Mouse (Mus musculus) MEL (cell line): ENCODE data around the gene Inpp4b.

Experiments used
- CHD1 ChIP-seq: IDR thresholded peaks from 2 replicates; pipeline ENCODE4 v1.6.1; 2012; ENCODE audit warnings: low read depth, mild to moderate bottlenecking, inconsistent platforms, low read length, improper control_type of control experiment
- CHD2 ChIP-seq: IDR thresholded peaks from 2 replicates; pipeline ENCODE4 v1.6.1; 2011; ENCODE audit warnings: low read length, improper control_type of control experiment
- CTCF ChIP-seq, 3 experiments: IDR thresholded peaks in 2 of 3; conservative IDR thresholded peaks in 1 of 3; 2 replicates each; pipeline ENCODE4 v1.5.1; 2011 to 2012; ENCODE audit warnings: low read length in 3 of 3, low read depth in 2 of 3, mild to moderate bottlenecking in 2 of 3, improper control_type of control experiment in 1 of 3, inconsistent platforms in 1 of 3, mixed read lengths in 1 of 3, moderate library complexity in 1 of 3; ENCODE audit not compliant: control insufficient read depth in 1 of 3, insufficient read depth in 1 of 3, poor library complexity in 1 of 3, severe bottlenecking in 1 of 3
- E2F4 ChIP-seq: IDR thresholded peaks from 2 replicates; pipeline ENCODE4 v1.6.1; 2011; ENCODE audit warnings: low read depth, low read length, improper control_type of control experiment, borderline replicate concordance
- GABPA ChIP-seq: IDR thresholded peaks from 2 replicates; pipeline ENCODE4 v1.6.1; 2012; ENCODE audit warnings: low read depth, mild to moderate bottlenecking, inconsistent platforms, low read length, improper control_type of control experiment, moderate library complexity
- GATA1 ChIP-seq: IDR thresholded peaks from 2 replicates; pipeline ENCODE4 v1.6.1; 2011; ENCODE audit warnings: low read depth, low read length, improper control_type of control experiment
- HCFC1 ChIP-seq: IDR thresholded peaks from 2 replicates; pipeline ENCODE4 v1.6.1; 2012; ENCODE audit warnings: low read depth, mild to moderate bottlenecking, inconsistent platforms, low read length, improper control_type of control experiment, moderate library complexity
- NELFE ChIP-seq: IDR thresholded peaks from 2 replicates; pipeline ENCODE4 v1.6.1; 2011; ENCODE audit warnings: low read depth, low read length, improper control_type of control experiment
- POLR2A ChIP-seq, 2 experiments: IDR thresholded peaks; 2 replicates each; pipeline ENCODE4 v1.6.1; 2011 to 2012; ENCODE audit warnings: low read length in 2 of 2, mild to moderate bottlenecking in 2 of 2, control low read depth in 1 of 2, improper control_type of control experiment in 1 of 2, low read depth in 1 of 2, moderate library complexity in 1 of 2; ENCODE audit not compliant: control insufficient read depth in 1 of 2, insufficient read depth in 1 of 2, poor library complexity in 1 of 2
- RAD21 ChIP-seq: IDR thresholded peaks from 2 replicates; pipeline ENCODE4 v1.6.1; 2011; ENCODE audit warnings: mild to moderate bottlenecking, low read depth, low read length, improper control_type of control experiment
- RCOR1 ChIP-seq: IDR thresholded peaks from 2 replicates; pipeline ENCODE4 v1.6.1; 2012; ENCODE audit warnings: low read depth, mild to moderate bottlenecking, inconsistent platforms, low read length, improper control_type of control experiment
- SIN3A ChIP-seq: IDR thresholded peaks from 2 replicates; pipeline ENCODE4 v1.6.1; 2012; ENCODE audit warnings: low read length, improper control_type of control experiment, inconsistent platforms
- USF1 ChIP-seq: IDR thresholded peaks from 2 replicates; pipeline ENCODE4 v1.6.1; 2014; ENCODE audit warnings: low read depth, mild to moderate bottlenecking, inconsistent platforms, low read length, improper control_type of control experiment, moderate library complexity

GRCm38 (mm10) chr8:81702038-81702437 is 359.7 kb downstream of the Inpp4b start:
- TF ChIP-seq CTCF (IDR thresholded peaks at IDR 0.05 in 2 of 3, conservative IDR thresholded peaks at IDR 0.05 in 1 of 3; ENCODE audit: control insufficient read depth in 1 of 3, insufficient read depth in 1 of 3, low read depth in 2 of 3, low read length in 3 of 3, poor library complexity in 1 of 3, severe bottlenecking in 1 of 3) (no peak), GABPA (no peak), POLR2A (IDR thresholded peaks at IDR 0.05; ENCODE audit: control insufficient read depth in 1 of 2, insufficient read depth in 1 of 2, low read depth in 1 of 2, low read length in 2 of 2, poor library complexity in 1 of 2) (no peak), E2F4 (no peak), HCFC1 (no peak), RCOR1 (no peak), NELFE (no peak), SIN3A (no peak), CHD1 (no peak), RAD21 (no peak), USF1 (no peak), CHD2 (no peak), GATA1 (no peak)
